Mouse (Mus musculus) limb, embryonic 15.5 days (tissue): Measurements from ENCODE around the gene Def8. TPM values are rescaled to one million over a fixed set of nuclear protein-coding genes. Genes with fewer than 3 reads are reported as not detected.

Experiments
- ATAC-seq: fragments of 200-750 bp; cut with Nextera tagmentation; 2 replicates; pipeline ENCODE4 v1.8.0; 2017; ENCODE audit warnings: low read depth, moderate TSS enrichment; ENCODE audit not compliant: insufficient number of reproducible peaks, low FRiP score, low TSS enrichment
- H3K27ac ChIP-seq: fragments of 300-500 bp; sonication (generic); 2 replicates; pipeline ENCODE4 v1.5.1; 2015; ENCODE audit warnings: moderate library complexity, mild to moderate bottlenecking, inconsistent platforms
- H3K27me3 ChIP-seq: fragments of 300-500 bp; sonication (generic); 2 replicates; pipeline ENCODE4 v1.6.1; 2015; ENCODE audit warnings: inconsistent platforms
- H3K36me3 ChIP-seq: fragments of 300-500 bp; sonication (generic); 2 replicates; pipeline ENCODE4 v1.6.1; 2015; ENCODE audit warnings: inconsistent platforms
- H3K4me1 ChIP-seq: fragments of 300-500 bp; sonication (generic); 2 replicates; pipeline ENCODE4 v1.6.1; 2015; ENCODE audit warnings: inconsistent platforms
- H3K4me2 ChIP-seq: fragments of 300-500 bp; sonication (generic); 2 replicates; pipeline ENCODE4 v1.6.1; 2015; ENCODE audit warnings: mild to moderate bottlenecking, inconsistent platforms
- H3K4me3 ChIP-seq: fragments of 300-500 bp; sonication (generic); 2 replicates; pipeline ENCODE4 v1.5.1; 2015; ENCODE audit warnings: mild to moderate bottlenecking, inconsistent platforms
- H3K9ac ChIP-seq: fragments of 300-500 bp; sonication (generic); 2 replicates; pipeline ENCODE4 v1.6.1; 2015; ENCODE audit warnings: inconsistent platforms
- H3K9me3 ChIP-seq: fragments of 300-500 bp; sonication (generic); 2 replicates; pipeline ENCODE4 v1.6.1; 2016; ENCODE audit warnings: inconsistent platforms
- WGBS: fragments of 180-500 bp; shearing (Covaris S2); methylation state at CpG from one replicate; pipeline ENCODE4 v1.1.7; 2015; 5-methylcytosine and 5-hydroxymethylcytosine counted together
- polyA plus RNA-seq: library from polyadenylated mRNA; unstranded; fragments of >200 nt; fragmentation: Nextera tagmentation; extraction: Ambion mirVana; gene quantifications from 2 replicates; pipeline ENCODE4 v1.2.1, GENCODE M21; 2015

Gene Def8
- polyA plus RNA-seq = 42.4 and 43.5 TPM in 2 replicates

DNA sequence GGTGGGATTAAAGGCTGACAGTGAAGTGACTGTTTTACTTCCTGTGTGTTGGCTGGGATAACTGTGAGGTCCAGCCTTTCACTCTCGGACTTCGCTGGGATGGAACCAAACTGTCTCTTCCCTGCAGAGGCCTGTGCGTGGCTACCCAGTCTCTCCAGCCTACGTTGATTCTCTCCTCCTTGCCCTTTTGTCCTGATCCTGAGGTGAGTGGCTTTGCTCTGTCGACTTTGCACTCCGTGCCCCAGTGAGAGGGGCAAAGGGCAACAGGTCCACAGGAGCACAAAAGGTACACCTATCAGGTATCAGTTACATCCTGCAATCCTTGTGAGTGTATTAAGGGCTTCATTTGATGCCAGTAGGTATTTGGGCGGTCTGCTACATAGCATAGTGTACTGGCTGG, at the start of gene Def8:
Gene Def8, plus strand, starts transcription at position 87 of the 400 bp plus-strand sequence.
- Histone ChIP-seq H3K27me3 (no peaks in the 10 kb centered on the region), H3K27ac (no peak within 1 kb of the TSS), H3K4me1 (no peaks in the 10 kb centered on the region), H3K4me3 (peak within 1 kb of the TSS; percentile 16; the same call in 1 of the 2 replicates), H3K4me2 (peak within 1 kb of the TSS; percentile 39), H3K36me3 (no peaks in the 10 kb centered on the region), H3K9ac (no peak within 1 kb of the TSS), H3K9me3 (peaks cover 16% of the 10 kb centered on the region)
- 64% methylated on average over 7 of the region's 7 CpGs for WGBS
- no peak for ATAC-seq

DNA sequence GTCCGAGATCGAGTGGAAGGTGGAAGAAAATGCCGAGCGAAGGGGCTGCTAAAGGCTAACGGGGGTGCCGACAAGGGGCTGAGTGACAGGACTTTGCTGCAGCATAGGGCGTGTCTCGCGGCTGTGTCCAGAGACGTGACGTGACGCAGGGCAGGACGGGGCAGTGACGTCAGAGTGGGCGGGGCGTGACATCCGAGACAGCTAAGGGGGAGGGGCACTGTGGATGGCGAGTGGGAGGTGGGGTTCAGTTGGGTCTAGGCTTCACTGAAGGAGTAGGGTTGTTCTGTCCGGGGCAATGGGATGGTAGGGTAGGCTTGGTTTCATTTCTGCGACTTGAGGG, 49.1 kb upstream of the Def8 start:
- Histone ChIP-seq H3K36me3 (peaks cover 14% of the 10 kb centered on the region; the same call in 1 of the 2 replicates), H3K9me3 (no peaks in the 10 kb centered on the region), H3K4me2 (peak overlapping the region; percentile 81), H3K4me3 (peak overlapping the region; percentile 87), H3K9ac (peak overlapping the region; percentile 85), H3K27ac (peak overlapping the region; percentile 98), H3K4me1 (peaks cover 21% of the 10 kb centered on the region), H3K27me3 (no peaks in the 10 kb centered on the region)
- ATAC-seq = peak; percentile 81
- under 1% methylated on average over 20 of the region's 20 CpGs for WGBS

DNA sequence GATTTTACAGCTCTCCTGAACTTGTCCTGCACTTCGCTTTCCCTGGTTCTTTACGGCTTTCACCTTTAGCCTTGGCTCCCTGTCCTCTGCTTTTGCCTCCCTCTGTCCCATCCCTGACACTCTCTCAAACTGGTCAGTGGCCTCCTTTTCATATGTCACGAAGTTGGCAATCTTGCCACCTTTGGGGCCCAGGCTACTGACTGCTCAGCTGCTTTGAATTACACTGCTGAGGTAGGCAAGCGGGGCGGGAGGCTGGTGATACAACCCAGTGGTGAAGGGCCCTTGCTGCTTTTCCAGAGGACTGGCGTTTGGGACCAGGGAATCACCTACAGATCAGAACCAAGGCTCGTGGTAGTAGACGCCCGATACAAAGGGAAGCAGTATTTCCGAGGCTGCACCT, 47.6 kb upstream of the Def8 start:
- Histone ChIP-seq H3K4me2 (no peak overlapping the region), H3K4me3 (no peak overlapping the region), H3K27me3 (no peaks in the 10 kb centered on the region), H3K9me3 (no peaks in the 10 kb centered on the region), H3K4me1 (peaks cover 21% of the 10 kb centered on the region), H3K27ac (no peak overlapping the region), H3K9ac (0 out of 2 replicates have a peak overlapping the region, but pooled peaks have one; percentile 10), H3K36me3 (peaks cover 19% of the 10 kb centered on the region)
- WGBS = 80% methylated on average over 10 of the region's 10 CpGs
- ATAC-seq = no peak

DNA sequence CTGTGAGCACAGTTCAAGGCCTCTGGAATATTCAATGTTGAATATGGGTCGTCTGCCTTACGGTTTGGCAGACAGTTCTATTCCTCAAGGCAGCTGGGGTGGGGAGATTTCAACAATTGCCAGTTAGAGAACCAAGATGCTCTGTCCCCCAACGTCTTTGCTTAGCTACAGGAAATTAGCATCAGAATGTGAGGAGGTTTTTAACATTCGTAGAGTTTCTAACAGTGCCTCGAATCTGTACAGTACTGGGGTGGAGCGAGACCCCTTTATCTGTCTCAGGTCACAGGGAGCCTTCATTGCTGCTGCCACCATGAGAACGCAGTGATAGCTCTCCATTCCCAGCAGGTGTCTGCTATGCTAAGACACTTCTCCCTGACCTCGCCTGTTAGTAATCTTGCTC, 47.2 kb upstream of the Def8 start:
- H3K9me3 ChIP-seq = no peaks in the 10 kb centered on the region
- WGBS = 80% methylated on average over 8 of the region's 8 CpGs
- no peak overlapping the region for H3K4me2 ChIP-seq
- no peak overlapping the region for H3K4me3 ChIP-seq
- peaks cover 21% of the 10 kb centered on the region for H3K4me1 ChIP-seq
- no peak overlapping the region for H3K27ac ChIP-seq
- H3K36me3 ChIP-seq = peaks cover 22% of the 10 kb centered on the region
- ATAC-seq = no peak
- H3K9ac ChIP-seq = no peak overlapping the region
- H3K27me3 ChIP-seq = no peaks in the 10 kb centered on the region

DNA sequence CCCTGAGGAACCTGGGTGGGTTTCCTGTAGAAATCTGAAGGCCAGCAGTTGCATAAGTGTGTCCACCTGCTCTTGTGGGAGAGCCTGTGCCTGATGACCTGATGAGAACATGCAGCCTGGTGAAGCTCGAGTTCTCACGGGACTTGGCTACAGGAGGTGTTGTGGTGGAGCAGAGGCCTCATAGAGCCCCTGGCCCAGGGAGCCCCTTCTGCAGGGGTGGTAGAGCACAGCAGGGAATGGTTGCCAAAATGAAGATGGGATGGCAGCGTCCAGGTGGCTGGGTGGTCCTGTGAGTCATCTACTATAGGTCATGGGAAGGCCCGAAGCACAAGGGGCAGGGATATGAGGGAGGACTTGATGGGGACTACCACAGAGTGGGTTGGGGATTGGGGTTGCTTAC, 41.6 kb upstream of the Def8 start:
- Histone ChIP-seq H3K27me3 (no peaks in the 10 kb centered on the region), H3K4me2 (no peak overlapping the region), H3K9me3 (no peaks in the 10 kb centered on the region), H3K4me1 (no peaks in the 10 kb centered on the region), H3K27ac (no peak overlapping the region), H3K9ac (no peak overlapping the region), H3K36me3 (peaks cover 70% of the 10 kb centered on the region), H3K4me3 (no peak overlapping the region)
- no peak for ATAC-seq
- 96% methylated on average over 4 of the region's 4 CpGs for WGBS

DNA sequence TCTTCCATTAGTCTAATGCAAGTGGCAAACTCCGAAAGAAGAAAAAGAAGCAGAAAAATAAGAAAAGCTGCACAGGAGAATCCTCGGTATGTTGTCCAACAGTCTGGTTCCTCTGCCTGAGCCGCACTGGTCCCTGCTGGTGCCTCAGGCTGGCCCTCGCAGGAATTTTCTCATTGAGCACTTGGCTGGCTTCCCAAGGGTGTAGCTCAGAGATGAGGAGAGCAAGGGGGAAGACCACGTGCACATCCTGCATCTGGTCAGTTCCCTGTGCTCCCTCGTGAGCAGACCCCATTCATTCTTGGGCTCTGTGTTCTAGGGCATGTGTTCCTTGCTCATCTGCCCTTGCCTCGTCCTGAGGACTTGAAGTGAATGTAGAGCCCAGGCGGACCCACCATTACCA, 40.8 kb upstream of the Def8 start:
- ATAC-seq = no peak
- Histone ChIP-seq H3K36me3 (peaks cover 78% of the 10 kb centered on the region), H3K4me2 (no peak overlapping the region), H3K9me3 (no peaks in the 10 kb centered on the region), H3K27me3 (no peaks in the 10 kb centered on the region), H3K4me3 (no peak overlapping the region), H3K4me1 (no peaks in the 10 kb centered on the region), H3K27ac (no peak overlapping the region), H3K9ac (no peak overlapping the region)
- 85% methylated on average over 8 of the region's 8 CpGs for WGBS

DNA sequence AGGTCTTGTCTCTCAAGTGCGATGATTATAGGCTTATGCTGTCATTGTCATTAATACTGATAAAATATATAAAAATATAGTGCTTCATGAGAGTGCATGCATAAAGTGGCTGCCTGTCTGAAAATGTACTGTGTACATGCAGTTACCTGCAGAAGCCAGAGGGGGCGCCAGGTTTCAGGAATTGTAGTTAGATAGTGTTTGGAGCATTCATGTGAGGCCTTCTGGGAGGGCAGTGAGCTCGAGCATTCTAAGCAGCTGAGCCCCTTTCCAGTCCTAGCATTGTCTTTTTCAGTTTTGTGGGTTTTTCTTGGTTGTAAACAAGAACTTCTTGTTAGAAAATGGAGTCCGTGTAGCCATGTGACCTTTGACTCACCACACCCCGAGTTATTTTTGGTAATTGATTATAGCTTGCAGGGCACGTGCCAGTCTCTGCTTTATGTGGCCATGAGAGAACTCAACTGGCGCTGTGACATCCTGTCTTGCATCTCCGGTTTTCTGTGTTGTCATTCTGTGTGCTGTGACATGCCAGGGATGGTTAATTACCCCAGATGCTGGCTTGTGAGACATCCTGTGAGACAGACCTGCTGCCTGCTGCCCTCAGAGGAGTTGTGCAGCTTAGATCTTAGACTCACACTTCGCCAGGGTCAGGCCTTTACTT, 38.3 kb upstream of the Def8 start:
- Histone ChIP-seq H3K27me3 (no peaks in the 10 kb centered on the region), H3K27ac (no peak overlapping the region), H3K9me3 (no peaks in the 10 kb centered on the region), H3K36me3 (peaks cover 97% of the 10 kb centered on the region), H3K9ac (no peak overlapping the region), H3K4me1 (no peaks in the 10 kb centered on the region), H3K4me2 (no peak overlapping the region), H3K4me3 (no peak overlapping the region)
- no peak for ATAC-seq
- 65% methylated on average over 9 of the region's 9 CpGs for WGBS

DNA sequence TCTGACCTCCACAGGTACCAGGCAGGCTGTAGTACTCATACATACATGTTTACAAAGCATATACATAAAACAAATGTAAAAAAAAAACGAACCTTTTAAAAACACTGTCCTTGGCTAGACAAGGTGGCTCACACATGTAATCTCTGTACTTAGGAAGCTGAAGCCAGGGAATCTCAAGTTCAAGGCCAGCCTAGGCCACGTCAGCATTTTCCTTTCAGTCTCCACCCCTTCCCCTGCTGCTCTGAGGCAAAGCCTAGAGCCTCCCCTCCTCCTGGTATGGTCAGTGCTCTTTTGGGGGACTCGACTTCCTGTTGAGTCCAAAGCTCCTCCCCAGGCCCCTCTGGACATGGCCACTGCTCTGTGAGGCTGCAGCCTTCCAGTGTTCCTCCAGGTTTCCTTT, 36.3 kb upstream of the Def8 start:
- Histone ChIP-seq H3K27ac (no peak overlapping the region), H3K4me3 (no peak overlapping the region), H3K27me3 (no peaks in the 10 kb centered on the region), H3K4me1 (no peaks in the 10 kb centered on the region), H3K9me3 (no peaks in the 10 kb centered on the region), H3K9ac (no peak overlapping the region), H3K36me3 (peaks cover 100% of the 10 kb centered on the region), H3K4me2 (no peak overlapping the region)
- 87% methylated on average over 3 of the region's 3 CpGs for WGBS
- no peak for ATAC-seq

DNA sequence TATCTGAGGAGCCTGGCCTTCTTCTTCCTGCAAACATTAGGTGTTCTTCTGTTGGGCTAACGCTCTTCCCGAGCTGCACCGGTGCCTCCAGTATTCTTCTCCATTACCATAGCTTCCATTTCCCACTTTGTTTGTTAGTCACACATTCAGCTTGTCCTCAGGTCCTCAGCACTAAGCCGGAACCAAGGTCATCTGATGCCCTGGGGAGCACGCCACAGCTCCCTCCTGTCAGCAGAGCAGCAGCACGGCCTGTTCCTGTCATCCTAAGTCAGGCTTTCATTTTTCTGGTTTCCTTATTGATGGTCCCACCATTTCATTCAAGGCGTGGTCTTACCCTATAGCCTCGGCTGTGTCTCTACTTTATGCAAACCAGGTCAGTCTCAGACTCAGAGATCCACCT, 35.5 kb upstream of the Def8 start:
- Histone ChIP-seq H3K9ac (no peak overlapping the region), H3K27me3 (no peaks in the 10 kb centered on the region), H3K4me1 (no peaks in the 10 kb centered on the region), H3K9me3 (no peaks in the 10 kb centered on the region), H3K4me3 (no peak overlapping the region), H3K4me2 (no peak overlapping the region), H3K36me3 (peaks cover 100% of the 10 kb centered on the region), H3K27ac (no peak overlapping the region)
- no peak for ATAC-seq
- 92% methylated on average over 8 of the region's 8 CpGs for WGBS

DNA sequence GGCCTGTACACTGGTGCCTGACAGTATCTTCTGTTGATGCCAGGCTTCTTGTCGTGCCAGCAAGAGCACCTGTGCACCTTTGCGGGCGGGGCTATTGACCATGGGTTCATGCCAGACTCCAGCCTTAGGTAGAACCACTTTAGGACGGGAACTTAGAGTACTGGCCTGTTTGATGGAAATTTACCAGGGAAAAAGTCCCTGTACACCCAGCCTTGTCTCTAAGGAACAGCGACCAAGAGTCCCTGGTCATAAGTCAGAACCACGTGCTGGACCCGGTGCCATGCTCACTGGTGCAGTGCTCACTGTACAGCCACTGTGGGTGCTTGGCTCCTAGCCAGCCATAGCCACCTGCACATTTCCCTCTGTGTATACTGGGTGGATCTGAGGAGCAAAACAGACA, 34.3 kb upstream of the Def8 start:
- Histone ChIP-seq H3K27me3 (no peaks in the 10 kb centered on the region), H3K27ac (no peak overlapping the region), H3K4me2 (no peak overlapping the region), H3K9me3 (no peaks in the 10 kb centered on the region), H3K4me1 (no peaks in the 10 kb centered on the region), H3K4me3 (no peak overlapping the region), H3K9ac (no peak overlapping the region), H3K36me3 (peaks cover 100% of the 10 kb centered on the region)
- WGBS = 89% methylated on average over 7 of the region's 7 CpGs
- peak; percentile 52; the same call in 1 of the 2 replicates for ATAC-seq

DNA sequence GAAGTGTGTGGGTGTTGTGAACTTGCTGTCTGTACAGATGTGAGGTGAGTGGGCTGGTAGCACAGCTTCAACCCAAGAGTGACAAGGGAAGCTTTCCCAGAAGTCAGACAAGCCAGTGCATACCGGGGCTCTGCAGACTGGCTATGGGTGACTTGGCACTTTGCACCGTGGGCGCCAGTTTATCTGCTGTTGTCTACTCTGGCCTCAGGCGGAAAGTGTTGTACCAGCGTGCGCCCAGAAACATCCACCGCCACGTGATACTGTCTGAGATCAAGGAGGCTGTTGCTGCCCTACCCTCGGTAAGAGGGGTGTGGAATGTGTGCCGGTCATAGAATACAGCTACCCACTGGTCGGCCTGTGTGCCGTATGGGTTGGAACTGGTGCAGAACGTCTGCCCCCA, 25.0 kb upstream of the Def8 start:
- Histone ChIP-seq H3K36me3 (peaks cover 99% of the 10 kb centered on the region), H3K27ac (no peak overlapping the region), H3K4me2 (no peak overlapping the region), H3K9me3 (no peaks in the 10 kb centered on the region), H3K4me3 (no peak overlapping the region), H3K27me3 (no peaks in the 10 kb centered on the region), H3K4me1 (no peaks in the 10 kb centered on the region), H3K9ac (no peak overlapping the region)
- WGBS = 90% methylated on average over 13 of the region's 13 CpGs
- no peak for ATAC-seq

DNA sequence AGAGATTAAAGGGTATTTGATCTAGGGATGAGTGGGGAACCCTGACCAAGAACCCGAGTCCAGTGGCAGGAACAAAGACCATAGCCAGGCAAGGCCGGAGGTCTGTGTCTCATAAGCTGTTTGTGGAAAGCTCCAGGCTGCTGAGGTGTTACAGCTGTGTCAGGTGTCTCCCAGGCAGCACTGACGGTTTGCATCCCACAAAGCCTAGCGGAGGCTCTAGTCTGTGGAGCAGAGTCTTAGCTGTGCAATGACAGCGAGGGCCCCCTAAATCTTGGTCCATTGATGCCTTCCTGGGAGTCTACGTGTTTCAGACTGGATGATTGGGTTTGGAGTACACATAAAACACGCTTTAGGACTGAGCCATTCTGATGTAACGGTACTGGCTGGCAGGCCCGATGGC, 21.4 kb upstream of the Def8 start:
- Histone ChIP-seq H3K9me3 (no peaks in the 10 kb centered on the region), H3K4me1 (peaks cover 2% of the 10 kb centered on the region; the same call in 1 of the 2 replicates), H3K4me3 (no peak overlapping the region), H3K4me2 (no peak overlapping the region), H3K36me3 (peaks cover 65% of the 10 kb centered on the region), H3K27ac (no peak overlapping the region), H3K9ac (no peak overlapping the region), H3K27me3 (no peaks in the 10 kb centered on the region)
- ATAC-seq = no peak
- 86% methylated on average over 9 of the region's 9 CpGs for WGBS
